Mouse (Mus musculus): ENCODE data around the gene Kcnk4. TPM values are rescaled to one million over a fixed set of nuclear protein-coding genes. Genes with fewer than 3 reads are reported as not detected.

Gene Kcnk4
- polyA plus RNA-seq, 1 experiment from 2014 or later, result 0.46 TPM

DNA sequence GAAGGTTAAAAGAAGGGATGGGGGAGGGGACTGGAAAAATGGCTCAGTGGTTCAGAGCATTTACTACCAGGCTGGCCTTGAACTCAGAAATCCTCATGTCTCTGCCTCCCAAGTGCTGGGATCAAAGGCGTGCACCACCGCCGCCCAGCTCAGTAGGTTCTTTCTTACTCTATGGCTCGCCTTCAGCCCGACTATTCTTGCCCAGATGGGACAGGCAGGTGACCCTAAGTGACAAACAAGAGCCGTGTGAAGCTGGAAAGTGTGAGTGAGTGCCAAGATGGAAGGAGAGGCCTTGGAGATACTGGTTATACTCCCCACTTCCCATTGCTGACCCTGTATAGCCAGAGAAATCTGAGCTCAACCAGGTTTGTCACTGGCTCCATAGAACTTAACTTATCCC is 9.4 kb upstream of the Kcnk4 start:
- 95% methylated on average over 6 of the region's 6 CpGs for WGBS
- no peak for TF ChIP-seq CTCF (IDR thresholded peaks at IDR 0.05; ENCODE audit: low read depth)
- no peak for ATAC-seq (replicated peaks; ENCODE audit: low FRiP score, low read depth)

DNA sequence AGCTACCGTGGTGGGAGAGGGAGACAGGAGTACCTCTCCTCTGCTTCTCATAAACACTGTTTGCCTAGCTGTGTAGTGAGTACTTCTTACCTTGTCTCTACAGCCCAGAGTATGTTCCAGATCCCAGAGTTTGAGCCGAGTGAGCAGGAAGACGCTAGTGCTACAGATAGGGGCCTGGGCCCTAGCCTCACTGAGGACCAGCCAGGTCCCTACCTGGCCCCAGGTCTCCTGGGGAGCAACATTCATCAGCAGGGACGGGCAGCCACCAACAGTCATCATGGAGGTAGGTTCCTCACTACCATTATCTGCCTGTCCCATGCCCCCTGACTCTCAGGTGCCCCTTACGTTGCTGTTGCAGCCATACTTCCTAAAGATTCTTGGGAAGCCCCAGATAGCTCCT is 8.4 kb upstream of the Kcnk4 start:
- Histone ChIP-seq H3K27me3 (ENCODE audit: insufficient read depth, low read length) (no peaks in the 10 kb centered on the region), H3K4me3 (replicated peaks; ENCODE audit: low read depth, low read length) (peak overlapping the region; percentile 87), H3K9me3 (replicated peaks; ENCODE audit: low read length) (no peaks in the 10 kb centered on the region), H3K4me1 (replicated peaks; ENCODE audit: insufficient read depth, low read length) (peaks cover 19% of the 10 kb centered on the region), H3K36me3 (ENCODE audit: insufficient read depth, low read length) (peaks cover 6% of the 10 kb centered on the region; the same call in 1 of the 2 replicates), H3K27ac (peak overlapping the region; percentile 94), H3K4me2 (ENCODE audit: low read length) (peak overlapping the region; percentile 99), H3K9ac (ENCODE audit: low read depth, low read length) (peak overlapping the region; percentile 87)
- DNase-seq (ENCODE audit: low spot score), result no peak
- no peak for ATAC-seq (replicated peaks; ENCODE audit: low FRiP score, low read depth)
- 24% methylated on average over 5 of the region's 5 CpGs for WGBS
- no peak for TF ChIP-seq CTCF (IDR thresholded peaks at IDR 0.05; ENCODE audit: low read depth)

More for the DNA sequence above, 9.4 kb upstream of the Kcnk4 start:
- no peak for DNase-seq (ENCODE audit: low spot score)
- H3K4me3 ChIP-seq (replicated peaks; ENCODE audit: low read depth, low read length), result no peak overlapping the region
- no peak overlapping the region for H3K4me2 ChIP-seq (ENCODE audit: low read length)
- peaks cover 6% of the 10 kb centered on the region; the same call in 1 of the 2 replicates for H3K36me3 ChIP-seq (ENCODE audit: insufficient read depth, low read length)
- H3K9ac ChIP-seq (ENCODE audit: low read depth, low read length), result no peak overlapping the region
- no peaks in the 10 kb centered on the region for H3K27me3 ChIP-seq (ENCODE audit: insufficient read depth, low read length)
- H3K9me3 ChIP-seq (replicated peaks; ENCODE audit: low read length), result no peaks in the 10 kb centered on the region
- H3K27ac ChIP-seq, result no peak overlapping the region
- H3K4me1 ChIP-seq (replicated peaks; ENCODE audit: insufficient read depth, low read length), result peaks cover 19% of the 10 kb centered on the region

DNA sequence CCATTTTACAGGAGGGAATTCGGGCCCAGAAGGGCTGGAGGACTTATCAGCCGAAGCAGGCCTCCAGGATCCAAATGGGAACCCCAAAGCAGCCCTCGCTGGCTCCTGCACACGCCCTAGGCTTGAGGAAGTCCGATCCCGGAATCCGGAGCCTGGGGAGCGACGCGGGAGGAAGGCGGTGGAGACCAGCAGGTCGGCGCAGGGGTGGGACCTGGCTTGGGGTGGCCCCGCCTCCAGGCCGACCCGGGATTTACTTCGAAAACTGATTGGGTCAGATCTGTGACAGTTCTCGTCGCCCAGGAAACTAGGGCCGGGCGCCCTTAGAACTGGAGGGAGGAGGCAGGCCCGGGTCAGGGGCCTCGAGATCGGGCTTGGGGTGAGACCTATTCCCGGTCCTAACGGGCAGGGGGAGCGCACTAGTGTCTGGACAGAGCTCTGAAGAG is 8.0 kb upstream of the Kcnk4 start, which contains the start of gene Gpr137:
TSS of gene Gpr137 (minus strand) at position 232 of the 443 bp plus-strand sequence.
- WGBS, result 0% methylated on average over 27 of the region's 27 CpGs
- peaks cover 6% of the 10 kb centered on the region; the same call in 1 of the 2 replicates for H3K36me3 ChIP-seq (ENCODE audit: insufficient read depth, low read length)

DNA sequence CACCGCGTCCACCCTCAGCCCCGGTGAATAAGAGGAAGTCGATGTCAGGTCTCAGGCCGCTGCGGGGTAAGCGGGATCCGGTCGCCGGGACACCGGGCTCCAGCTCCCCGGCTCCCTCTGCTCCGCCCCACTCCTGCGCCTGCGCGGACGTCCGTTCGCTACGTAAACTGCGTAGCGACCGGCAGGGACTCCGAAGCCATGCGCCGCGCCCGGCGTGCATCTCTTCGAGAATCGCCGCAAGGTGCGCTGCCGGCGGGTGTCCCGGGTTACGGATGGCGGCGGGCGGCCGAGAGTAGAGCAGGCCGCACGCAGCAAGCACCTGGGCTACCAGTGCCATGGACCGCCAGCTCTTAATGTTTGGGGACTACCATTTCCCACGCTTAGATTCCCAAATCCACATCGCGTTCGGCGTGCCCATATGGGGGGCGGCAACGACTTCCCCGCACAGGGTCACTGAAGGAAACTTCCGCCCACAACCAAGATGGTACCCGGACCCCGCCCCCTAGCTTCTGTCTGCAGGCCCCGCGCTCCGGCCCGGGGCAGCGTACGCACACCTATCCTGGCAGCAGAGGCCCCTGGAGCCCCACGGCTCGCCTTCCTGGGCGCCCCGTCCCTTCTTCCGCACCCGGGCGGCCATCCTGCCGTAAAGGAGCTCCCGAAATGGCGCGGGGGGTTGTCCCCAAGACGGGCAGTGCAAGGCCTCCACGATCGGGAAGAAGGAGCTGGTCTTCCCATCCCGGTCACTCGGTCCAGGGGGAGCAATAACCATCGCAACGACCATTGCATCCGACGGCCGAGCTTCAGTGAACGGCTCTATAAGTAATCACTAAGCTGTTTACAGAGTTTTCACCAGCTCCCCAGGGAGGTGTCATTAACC is 7.3 kb upstream of the Kcnk4 start, which contains the start of gene Bad:
TSS of gene Bad (plus strand) at position 490 of the 877 bp plus-strand sequence.
- peak; percentile 43 for TF ChIP-seq CTCF (IDR thresholded peaks at IDR 0.05; ENCODE audit: low read depth)
- under 1% methylated on average over 83 of the region's 83 CpGs for WGBS
- Histone ChIP-seq H3K4me3 (replicated peaks; ENCODE audit: low read depth, low read length) (peak within 1 kb of the TSS; percentile 87), H3K4me1 (replicated peaks; ENCODE audit: insufficient read depth, low read length) (peaks cover 19% of the 10 kb centered on the region), H3K27me3 (ENCODE audit: insufficient read depth, low read length) (no peaks in the 10 kb centered on the region), H3K36me3 (ENCODE audit: insufficient read depth, low read length) (peaks cover 6% of the 10 kb centered on the region; the same call in 1 of the 2 replicates), H3K9me3 (replicated peaks; ENCODE audit: low read length) (no peaks in the 10 kb centered on the region), H3K4me2 (ENCODE audit: low read length) (peak within 1 kb of the TSS; percentile 99), H3K9ac (ENCODE audit: low read depth, low read length) (peak within 1 kb of the TSS; percentile 87), H3K27ac (peak within 1 kb of the TSS; percentile 94)
- peak; percentile 95 for DNase-seq (ENCODE audit: low spot score)
- peak; percentile 73 for ATAC-seq (replicated peaks; ENCODE audit: low FRiP score, low read depth)

More for the DNA sequence above, 8.0 kb upstream of the Kcnk4 start, which contains the start of gene Gpr137:
- no peaks in the 10 kb centered on the region for H3K9me3 ChIP-seq (replicated peaks; ENCODE audit: low read length)
- peak within 1 kb of the TSS; percentile 87 for H3K4me3 ChIP-seq (replicated peaks; ENCODE audit: low read depth, low read length)
- H3K9ac ChIP-seq (ENCODE audit: low read depth, low read length), result peak within 1 kb of the TSS; percentile 87
- no peak for TF ChIP-seq CTCF (IDR thresholded peaks at IDR 0.05; ENCODE audit: low read depth)
- DNase-seq (ENCODE audit: low spot score), result peak; percentile 97
- no peaks in the 10 kb centered on the region for H3K27me3 ChIP-seq (ENCODE audit: insufficient read depth, low read length)
- peak within 1 kb of the TSS; percentile 99 for H3K4me2 ChIP-seq (ENCODE audit: low read length)
- ATAC-seq (replicated peaks; ENCODE audit: low FRiP score, low read depth), result peak; percentile 89
- peak within 1 kb of the TSS; percentile 94 for H3K27ac ChIP-seq
- peaks cover 19% of the 10 kb centered on the region for H3K4me1 ChIP-seq (replicated peaks; ENCODE audit: insufficient read depth, low read length)

DNA sequence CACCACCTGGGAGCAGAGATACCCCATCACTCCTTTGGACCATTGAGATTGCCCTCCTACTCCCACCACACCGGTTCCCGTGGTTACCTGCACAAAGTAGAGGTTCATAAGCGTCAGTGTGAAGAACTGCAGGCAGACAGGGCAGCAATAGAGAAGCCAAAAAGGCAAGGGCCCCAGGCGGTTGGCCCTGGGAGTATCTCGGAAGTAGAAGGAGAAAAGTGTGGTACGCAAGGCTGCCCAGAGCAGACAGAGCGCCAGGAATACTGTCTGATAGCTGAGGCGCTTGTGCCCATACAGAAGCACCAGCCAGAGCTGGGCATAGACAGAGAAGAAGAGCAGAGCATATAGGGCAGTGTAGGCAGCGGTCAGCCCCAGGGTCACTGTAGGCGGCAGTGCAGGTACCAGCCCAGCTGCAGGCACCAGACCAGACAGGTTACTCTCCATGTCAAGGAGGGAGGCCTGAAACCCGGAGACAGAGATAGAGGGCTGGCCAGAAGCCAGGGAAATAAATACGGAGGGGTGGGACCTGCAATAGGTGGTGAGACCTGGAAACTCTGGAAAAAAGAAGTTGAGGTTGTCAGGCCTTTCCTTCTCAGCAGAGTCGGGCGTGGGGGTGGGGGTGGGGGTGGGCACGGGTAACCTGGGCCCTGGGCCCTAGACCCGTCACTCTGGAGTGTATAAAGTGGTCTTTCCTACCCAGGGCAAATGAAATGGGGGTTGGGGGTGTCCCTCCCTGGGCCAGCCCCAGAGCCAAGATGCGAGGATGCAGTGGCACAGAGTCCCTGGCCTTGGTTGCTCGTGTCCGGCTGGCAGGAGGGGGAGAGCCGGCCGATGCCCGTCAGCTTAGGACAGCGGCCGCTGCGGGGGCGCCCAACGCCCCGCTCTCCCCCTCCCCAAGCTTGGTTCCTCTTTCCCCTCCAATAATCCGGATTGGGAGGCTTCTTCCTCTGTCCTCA is 6.4 kb upstream of the Kcnk4 start:
- Histone ChIP-seq H3K27ac (peak overlapping the region; percentile 94), H3K9me3 (replicated peaks; ENCODE audit: low read length) (no peaks in the 10 kb centered on the region), H3K36me3 (ENCODE audit: insufficient read depth, low read length) (no peaks in the 10 kb centered on the region), H3K27me3 (ENCODE audit: insufficient read depth, low read length) (no peaks in the 10 kb centered on the region), H3K4me2 (ENCODE audit: low read length) (peak overlapping the region; percentile 99), H3K4me1 (replicated peaks; ENCODE audit: insufficient read depth, low read length) (peaks cover 19% of the 10 kb centered on the region), H3K4me3 (replicated peaks; ENCODE audit: low read depth, low read length) (peak overlapping the region; percentile 87), H3K9ac (ENCODE audit: low read depth, low read length) (peak overlapping the region; percentile 87)
- DNase-seq (ENCODE audit: low spot score), result no peak
- 23% methylated on average over 23 of the region's 29 CpGs for WGBS
- no peak for ATAC-seq (replicated peaks; ENCODE audit: low FRiP score, low read depth)
- TF ChIP-seq CTCF (IDR thresholded peaks at IDR 0.05; ENCODE audit: low read depth), result no peak
